ENCODE assay signal across 13 mouse cellular contexts in genomic region chr14:76220952-76221351, GRCm38 (mm10).
DNase-seq lines count a peak whose midpoint lies in the region; ATAC-seq lines count a peak whose summit lies in the region.
"Had no signal": no experiment of that assay in that cellular context is flagged by ENCODE, and none has a peak within 500 bp of the region (broad histone marks: within the 10 kb centered on the region; RNA-seq: fewer than 3 reads in every experiment).

No protein-coding gene starts in this region.

- no peaks in the 10 kb centered on the region for H3K36me3 ChIP-seq in forebrain, embryonic 10.5 days (replicated peaks)
- no peaks in the 10 kb centered on the region for H3K36me3 ChIP-seq in hindbrain, embryonic 14.5 days (replicated peaks; ENCODE audit: control insufficient read depth, insufficient read depth)
- no peaks in the 10 kb centered on the region for H3K36me3 ChIP-seq in neural tube, embryonic 12.5 days

- no peak overlapping the region for H3K9ac ChIP-seq in hindbrain, embryonic 14.5 days
- H3K9ac ChIP-seq in neural tube, embryonic 12.5 days, result no peak overlapping the region

- H3K9me3 ChIP-seq in forebrain, embryonic 10.5 days, result peaks cover 13% of the 10 kb centered on the region; the same call in 1 of the 2 replicates
- 0 out of 2 replicates have a peak, but pooled peaks cover 4% of the 10 kb centered on the region for H3K9me3 ChIP-seq in hindbrain, embryonic 14.5 days (ENCODE audit: control insufficient read depth, low read length)
- H3K9me3 ChIP-seq in neural tube, embryonic 12.5 days, result peaks cover 4% of the 10 kb centered on the region; the same call in 1 of the 2 replicates

- no peak overlapping the region for H3K4me3 ChIP-seq in forebrain, embryonic 10.5 days
- no peak overlapping the region for H3K4me3 ChIP-seq in hindbrain, embryonic 14.5 days (replicated peaks; ENCODE audit: low read length)
- H3K4me3 ChIP-seq in neural tube, embryonic 12.5 days, result no peak overlapping the region
- H3K4me3 ChIP-seq: heart, embryonic 10.5 days had no signal

- intact Hi-C loops in heart, postnatal 25 days (cut with DNase I), result no loop called here
- intact Hi-C loops in gastrocnemius, postnatal 14 days (cut with DNase I; ENCODE audit: low total_unique reads), result no loop called here

- peak overlapping the region; percentile 67; the same call in 1 of the 2 replicates for H3K27ac ChIP-seq in forebrain, embryonic 10.5 days
- no peak overlapping the region for H3K27ac ChIP-seq in hindbrain, embryonic 14.5 days
- no peak overlapping the region for H3K27ac ChIP-seq in neural tube, embryonic 12.5 days
- H3K27ac ChIP-seq: heart, embryonic 10.5 days had no signal

- DNase-seq in heart, adult 11 months, result peak; percentile 53
- no peak for DNase-seq in heart, postnatal 25 days (ENCODE audit: low spot score)
- no peak for DNase-seq in forebrain, embryonic 10.5 days (ENCODE audit: extremely low spot score, low spot score)
- peak; percentile 25 for DNase-seq in hindbrain, embryonic 14.5 days (ENCODE audit: low spot score)
- no peak for DNase-seq in yolk sac, embryonic 10.5 days (ENCODE audit: low spot score)
- DNase-seq in gastrocnemius, adult 18-20 months (ENCODE audit: low spot score), result no peak
- DNase-seq in gastrocnemius, postnatal 14 days, result no peak
- DNase-seq: cerebellum, postnatal 14 days; kidney, postnatal 14 days; thymus, adult 18-20 months had no signal

- no peak overlapping the region for H3K4me2 ChIP-seq in hindbrain, embryonic 14.5 days (replicated peaks)
- no peak overlapping the region for H3K4me2 ChIP-seq in neural tube, embryonic 12.5 days (replicated peaks)
- H3K4me2 ChIP-seq: liver, embryonic 11.5 days had no signal

- 62% methylated on average over 5 of the region's 5 CpGs for WGBS in forebrain, embryonic 10.5 days
- WGBS in hindbrain, embryonic 14.5 days, result 31% methylated on average over 5 of the region's 5 CpGs
- WGBS in neural tube, embryonic 12.5 days, result 56% methylated on average over 5 of the region's 5 CpGs

- peaks cover 32% of the 10 kb centered on the region for H3K27me3 ChIP-seq in forebrain, embryonic 10.5 days (ENCODE audit: poor library complexity, severe bottlenecking)
- H3K27me3 ChIP-seq in hindbrain, embryonic 14.5 days (ENCODE audit: control insufficient read depth, insufficient read depth, low read length), result no peaks in the 10 kb centered on the region
- no peaks in the 10 kb centered on the region for H3K27me3 ChIP-seq in neural tube, embryonic 12.5 days (replicated peaks)

- H3K4me1 ChIP-seq in forebrain, embryonic 10.5 days, result peaks cover 41% of the 10 kb centered on the region
- H3K4me1 ChIP-seq in hindbrain, embryonic 14.5 days (replicated peaks; ENCODE audit: control insufficient read depth, insufficient read depth, low read length), result peaks cover 9% of the 10 kb centered on the region; the same call in 1 of the 2 replicates
- H3K4me1 ChIP-seq in neural tube, embryonic 12.5 days, result peaks cover 8% of the 10 kb centered on the region; the same call in 1 of the 2 replicates

- peak; percentile 74 for ATAC-seq in hindbrain, embryonic 14.5 days (ENCODE audit: low FRiP score)
- peak; percentile 74 for ATAC-seq in neural tube, embryonic 12.5 days (ENCODE audit: low FRiP score, low read depth)

Comparison
In these comparisons a context has a peak if more than half of its experiments do, and no peak if none do; other contexts are left out.
1. DNase-seq: peak in heart, adult 11 months (single experiment) and hindbrain, embryonic 14.5 days (single experiment); none in heart, postnatal 25 days (single experiment), forebrain, embryonic 10.5 days (single experiment), yolk sac, embryonic 10.5 days (single experiment), gastrocnemius, adult 18-20 months (single experiment) and gastrocnemius, postnatal 14 days (single experiment).